Mouse (Mus musculus): ENCODE results near the gene Krt4. TPM values are rescaled to one million over a fixed set of nuclear protein-coding genes. Genes with fewer than 3 reads are reported as not detected.
A peak's percentile ranks its signal among the peaks of the same experiment; 100 is the strongest.

Gene Krt4
- polyA plus RNA-seq, 1 experiment from 2014 or later: 2.8 TPM

DNA sequence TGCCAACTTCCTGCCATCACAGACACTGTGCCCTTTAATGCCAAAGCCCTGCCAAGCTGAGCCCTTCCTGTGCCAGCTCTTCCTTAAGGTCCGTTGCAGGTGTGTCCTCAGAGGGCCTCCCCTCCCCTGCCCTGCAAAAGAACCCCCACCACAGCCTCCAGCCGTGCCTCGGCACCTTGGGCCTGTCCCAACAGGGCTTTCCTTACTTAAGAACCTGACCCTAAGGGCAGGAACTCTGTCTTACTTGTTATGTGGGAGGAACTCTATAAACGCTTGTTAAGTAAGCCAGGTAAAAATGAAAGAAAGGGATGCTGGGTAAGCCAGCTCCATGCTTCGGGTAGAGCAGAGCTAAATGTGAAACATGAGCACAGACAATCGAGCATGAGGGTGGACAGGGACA is 8.5 kb upstream of the Krt4 start:
- H3K4me2 ChIP-seq: no peak overlapping the region
- ATAC-seq (ENCODE audit: low FRiP score): no peak
- peaks cover 18% of the 10 kb centered on the region; the same call in 1 of the 2 replicates for H3K4me1 ChIP-seq
- peaks cover 17% of the 10 kb centered on the region; the same call in 1 of the 2 replicates for H3K27me3 ChIP-seq (replicated peaks)
- no peak overlapping the region for H3K9ac ChIP-seq (replicated peaks)
- 82% methylated on average over 6 of the region's 6 CpGs for WGBS
- no peaks in the 10 kb centered on the region for H3K9me3 ChIP-seq (replicated peaks)
- H3K36me3 ChIP-seq: no peaks in the 10 kb centered on the region
- H3K4me3 ChIP-seq (replicated peaks): no peak overlapping the region
- no peak overlapping the region for H3K27ac ChIP-seq (replicated peaks)

DNA sequence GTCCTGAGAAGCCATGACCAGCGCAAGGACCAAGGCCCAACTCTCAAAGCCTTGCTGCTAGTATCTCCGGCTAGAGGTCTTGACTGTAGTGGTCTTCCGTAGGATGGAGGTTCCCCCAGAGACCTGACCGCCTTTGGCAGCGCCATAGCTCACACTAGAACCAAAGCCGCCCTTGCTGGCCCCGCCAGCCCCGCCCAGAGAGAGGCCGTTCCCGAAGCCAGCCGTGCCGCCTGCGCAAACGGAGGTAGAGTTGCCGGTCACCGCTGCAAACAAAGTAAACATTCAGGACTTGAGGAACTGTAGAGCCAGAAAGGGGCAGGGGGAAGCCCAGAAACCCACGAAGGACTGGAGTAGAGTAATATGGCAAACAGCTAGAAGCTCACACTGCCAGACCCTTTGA is 5.1 kb upstream of the Krt4 start:
- Histone ChIP-seq H3K27me3 (replicated peaks) (peaks cover 17% of the 10 kb centered on the region; the same call in 1 of the 2 replicates), H3K9me3 (replicated peaks) (no peaks in the 10 kb centered on the region), H3K36me3 (no peaks in the 10 kb centered on the region), H3K4me2 (peak overlapping the region; percentile 42), H3K4me1 (peaks cover 18% of the 10 kb centered on the region; the same call in 1 of the 2 replicates), H3K27ac (replicated peaks) (no peak overlapping the region), H3K4me3 (replicated peaks) (no peak overlapping the region), H3K9ac (replicated peaks) (no peak overlapping the region)
- 5% methylated on average over 17 of the region's 17 CpGs for WGBS
- ATAC-seq (ENCODE audit: low FRiP score): no peak

GRCm38 (mm10) chr15:101929087-101929486 is 4.6 kb upstream of the Krt4 start:
- ATAC-seq (ENCODE audit: low FRiP score): no peak
- Histone ChIP-seq H3K36me3 (no peaks in the 10 kb centered on the region), H3K9me3 (replicated peaks) (no peaks in the 10 kb centered on the region), H3K4me3 (replicated peaks) (no peak overlapping the region), H3K9ac (replicated peaks) (no peak overlapping the region), H3K4me2 (no peak overlapping the region), H3K4me1 (peaks cover 18% of the 10 kb centered on the region; the same call in 1 of the 2 replicates), H3K27ac (replicated peaks) (no peak overlapping the region), H3K27me3 (replicated peaks) (peaks cover 17% of the 10 kb centered on the region; the same call in 1 of the 2 replicates)
- 19% methylated on average over 9 of the region's 9 CpGs for WGBS

DNA sequence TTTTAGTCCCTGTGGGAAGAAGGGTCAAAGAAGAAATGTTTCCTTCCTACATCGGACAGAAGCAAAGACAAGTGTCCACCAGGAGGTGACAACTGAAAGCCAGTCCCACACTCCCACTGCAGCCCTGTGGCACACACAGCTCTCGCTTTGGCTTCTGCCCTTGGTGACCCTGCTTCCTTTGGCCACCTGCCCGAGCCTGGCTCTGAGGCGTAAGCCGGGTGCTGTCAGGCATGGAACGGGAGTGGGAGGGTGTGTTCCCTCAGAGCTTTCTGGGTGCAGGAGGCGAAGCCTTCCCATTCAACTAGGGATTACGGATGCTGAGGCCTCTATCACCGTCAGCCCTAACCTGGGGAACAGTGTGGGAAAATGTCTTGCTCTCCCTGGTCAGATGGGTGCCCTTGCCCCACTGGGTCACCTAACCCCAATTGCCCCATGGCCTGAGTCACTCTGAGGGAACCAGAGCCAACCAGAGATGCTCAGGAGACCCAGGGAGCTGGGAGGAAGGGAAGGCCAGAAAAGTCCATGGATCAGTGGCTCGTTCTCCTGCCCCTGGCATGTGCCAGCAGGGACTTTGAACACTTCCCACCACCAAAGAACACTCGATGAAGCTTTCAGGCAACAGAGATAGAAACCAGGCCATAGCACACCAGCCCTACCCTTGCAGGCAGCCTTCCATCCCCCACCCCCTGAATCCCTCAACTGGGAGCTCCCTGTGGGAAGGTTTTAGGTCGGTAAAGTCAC is 3.0 kb upstream of the Krt4 start:
- Histone ChIP-seq H3K27ac (replicated peaks) (no peak overlapping the region), H3K4me3 (replicated peaks) (no peak overlapping the region), H3K4me2 (no peak overlapping the region), H3K9ac (replicated peaks) (no peak overlapping the region), H3K36me3 (no peaks in the 10 kb centered on the region), H3K9me3 (replicated peaks) (no peaks in the 10 kb centered on the region), H3K4me1 (peaks cover 18% of the 10 kb centered on the region; the same call in 1 of the 2 replicates), H3K27me3 (replicated peaks) (peaks cover 17% of the 10 kb centered on the region; the same call in 1 of the 2 replicates)
- ATAC-seq (ENCODE audit: low FRiP score): no peak
- 76% methylated on average over 12 of the region's 12 CpGs for WGBS

- peaks cover 10% of the 10 kb centered on the region; the same call in 1 of the 2 replicates for H3K4me1 ChIP-seq
- no peaks in the 10 kb centered on the region for H3K36me3 ChIP-seq
- no peak overlapping the region for H3K27ac ChIP-seq (replicated peaks)
- no peak overlapping the region for H3K9ac ChIP-seq (replicated peaks)
- H3K4me3 ChIP-seq (replicated peaks): no peak overlapping the region
- no peaks in the 10 kb centered on the region for H3K9me3 ChIP-seq (replicated peaks)
- H3K4me2 ChIP-seq: no peak overlapping the region
- H3K27me3 ChIP-seq (replicated peaks): peaks cover 11% of the 10 kb centered on the region; the same call in 1 of the 2 replicates
- no peak for ATAC-seq (ENCODE audit: low FRiP score)
- 91% methylated on average over 1 of the region's 1 CpGs for WGBS
Measured at GRCm38 (mm10) chr15:101925041-101925440, 506 bp upstream of the Krt4 start.

GRCm38 (mm10) chr15:101922296-101922695 is 2.2 kb downstream of the Krt4 start:
- ATAC-seq (ENCODE audit: low FRiP score): no peak
- Histone ChIP-seq H3K9ac (replicated peaks) (no peak overlapping the region), H3K4me2 (no peak overlapping the region), H3K9me3 (replicated peaks) (no peaks in the 10 kb centered on the region), H3K27ac (replicated peaks) (no peak overlapping the region), H3K4me1 (no peaks in the 10 kb centered on the region), H3K27me3 (replicated peaks) (no peaks in the 10 kb centered on the region), H3K36me3 (no peaks in the 10 kb centered on the region), H3K4me3 (replicated peaks) (no peak overlapping the region)
- WGBS: 89% methylated on average over 2 of the region's 2 CpGs

DNA sequence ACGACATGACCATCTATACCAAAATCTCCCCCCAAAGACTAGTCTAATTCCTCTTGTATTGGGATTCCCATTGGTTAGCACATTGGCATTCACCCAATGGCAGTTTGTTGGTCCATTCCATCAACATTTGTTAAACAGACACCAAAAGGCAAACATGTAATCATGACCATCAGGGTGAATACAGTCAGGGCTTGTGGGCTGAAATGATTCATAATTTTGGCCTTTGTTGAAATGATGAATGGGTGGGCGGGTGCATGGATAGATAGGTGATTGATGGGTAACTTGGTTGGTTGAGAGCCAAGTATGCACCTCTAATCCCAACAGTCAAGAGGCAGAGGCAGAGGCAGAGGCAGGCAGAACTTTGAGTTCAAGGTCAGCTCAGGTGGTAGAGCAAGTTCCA is 8.5 kb downstream of the Krt4 start:
- no peaks in the 10 kb centered on the region for H3K9me3 ChIP-seq (replicated peaks)
- no peak overlapping the region for H3K4me3 ChIP-seq (replicated peaks)
- no peaks in the 10 kb centered on the region for H3K36me3 ChIP-seq
- H3K4me2 ChIP-seq: no peak overlapping the region
- 80% methylated on average over 2 of the region's 2 CpGs for WGBS
- H3K4me1 ChIP-seq: no peaks in the 10 kb centered on the region
- H3K9ac ChIP-seq (replicated peaks): no peak overlapping the region
- ATAC-seq (ENCODE audit: low FRiP score): no peak
- H3K27ac ChIP-seq (replicated peaks): no peak overlapping the region
- H3K27me3 ChIP-seq (replicated peaks): no peaks in the 10 kb centered on the region

- no peaks in the 10 kb centered on the region for H3K36me3 ChIP-seq
- no peak overlapping the region for H3K27ac ChIP-seq (replicated peaks)
- no peaks in the 10 kb centered on the region for H3K9me3 ChIP-seq (replicated peaks)
- WGBS: 85% methylated on average over 5 of the region's 5 CpGs
- peaks cover 4% of the 10 kb centered on the region for H3K4me1 ChIP-seq
- H3K27me3 ChIP-seq (replicated peaks): no peaks in the 10 kb centered on the region
- no peak for ATAC-seq (ENCODE audit: low FRiP score)
- H3K4me3 ChIP-seq (replicated peaks): no peak overlapping the region
- no peak overlapping the region for H3K9ac ChIP-seq (replicated peaks)
- H3K4me2 ChIP-seq: no peak overlapping the region
Measured at GRCm38 (mm10) chr15:101904849-101905248, 19.7 kb downstream of the Krt4 start.

DNA sequence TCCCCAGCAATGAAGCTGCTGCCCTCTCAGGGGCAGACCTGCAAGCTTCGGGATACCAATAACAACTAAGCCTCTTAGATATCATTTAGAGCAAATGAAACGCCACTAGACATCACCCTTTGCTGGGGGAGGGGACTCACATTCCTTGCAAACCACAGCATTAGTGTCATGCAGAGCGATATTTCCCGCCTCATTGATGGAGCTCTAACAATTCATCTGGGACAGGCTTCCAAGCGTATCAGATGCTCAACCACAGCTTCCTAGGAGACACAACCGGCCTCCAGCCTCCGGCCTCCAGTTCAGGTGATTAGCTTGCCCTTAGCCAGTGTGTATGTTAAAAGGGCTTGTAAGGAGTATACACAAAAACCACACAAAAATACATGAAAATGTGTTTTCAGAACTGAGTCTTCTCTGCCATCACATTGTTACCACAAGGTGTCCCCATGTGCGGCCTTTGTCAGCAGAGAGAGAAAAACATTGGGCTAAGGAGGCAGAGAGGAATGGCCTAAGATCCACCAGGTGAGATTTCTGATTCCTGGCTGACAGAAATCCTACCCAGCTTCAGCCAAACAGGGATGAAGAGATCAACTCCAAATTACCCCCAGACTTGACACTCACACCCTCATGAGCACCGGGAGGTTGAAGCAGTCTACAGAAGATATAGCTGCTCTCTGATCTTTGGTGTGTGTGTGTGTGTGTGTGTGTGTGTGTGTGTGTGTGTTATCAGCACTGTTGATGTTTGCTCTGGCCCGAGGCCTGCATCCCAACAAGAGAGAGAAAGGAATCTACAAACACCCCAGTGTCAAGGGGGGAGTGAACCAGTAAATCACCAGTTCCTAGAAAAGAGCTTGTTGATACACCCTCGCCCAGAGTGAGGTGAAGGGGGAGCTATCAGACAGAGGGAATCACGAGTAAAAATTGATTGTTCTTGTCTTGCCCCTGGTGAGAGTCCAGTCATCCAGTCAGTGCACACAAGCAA is 22.1 kb downstream of the Krt4 start:
- H3K4me3 ChIP-seq (replicated peaks): no peak overlapping the region
- H3K27me3 ChIP-seq (replicated peaks): no peaks in the 10 kb centered on the region
- H3K4me1 ChIP-seq: peaks cover 4% of the 10 kb centered on the region
- no peak overlapping the region for H3K4me2 ChIP-seq
- H3K36me3 ChIP-seq: no peaks in the 10 kb centered on the region
- no peaks in the 10 kb centered on the region for H3K9me3 ChIP-seq (replicated peaks)
- 62% methylated on average over 12 of the region's 12 CpGs for WGBS
- no peak overlapping the region for H3K27ac ChIP-seq (replicated peaks)
- ATAC-seq (ENCODE audit: low FRiP score): no peak
- no peak overlapping the region for H3K9ac ChIP-seq (replicated peaks)

- 95% methylated on average over 4 of the region's 4 CpGs for WGBS
- no peaks in the 10 kb centered on the region for H3K4me1 ChIP-seq
Measured at GRCm38 (mm10) chr15:101895216-101895615, 29.3 kb downstream of the Krt4 start.

DNA sequence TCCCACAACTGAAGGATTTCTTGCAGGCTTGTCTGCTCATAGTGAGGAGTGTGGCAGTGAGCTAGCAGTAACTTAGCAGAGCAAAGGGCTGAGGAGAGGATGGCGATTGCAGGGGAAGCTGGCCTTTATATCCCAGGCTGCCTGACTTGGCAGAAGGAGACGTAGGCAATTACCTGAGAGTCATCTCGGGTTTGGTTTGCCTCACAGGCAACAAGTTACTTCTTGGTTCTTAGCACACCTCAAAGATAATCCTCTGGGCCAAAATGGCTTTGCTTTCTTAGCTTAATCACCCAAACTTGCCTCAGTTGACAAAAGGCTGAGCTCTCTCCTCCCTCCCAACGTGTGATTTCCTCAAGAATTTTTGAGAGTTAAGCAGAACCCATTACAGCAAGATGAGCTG is 31.7 kb downstream of the Krt4 start, which contains the start of gene Krt76:
TSS of gene Krt76 (minus strand) at position 101 of the 400 bp plus-strand sequence.
- no peak within 1 kb of the TSS for H3K4me3 ChIP-seq (replicated peaks)
- H3K4me2 ChIP-seq: no peak within 1 kb of the TSS
- H3K36me3 ChIP-seq: no peaks in the 10 kb centered on the region
- H3K27me3 ChIP-seq (replicated peaks): no peaks in the 10 kb centered on the region
- no peaks in the 10 kb centered on the region for H3K9me3 ChIP-seq (replicated peaks)
- H3K4me1 ChIP-seq: no peaks in the 10 kb centered on the region
- 59% methylated on average over 4 of the region's 4 CpGs for WGBS
- ATAC-seq (ENCODE audit: low FRiP score): no peak
- H3K27ac ChIP-seq (replicated peaks): no peak within 1 kb of the TSS
- no peak within 1 kb of the TSS for H3K9ac ChIP-seq (replicated peaks)

More at GRCm38 (mm10) chr15:101895216-101895615, 29.3 kb downstream of the Krt4 start:
- Histone ChIP-seq H3K4me2 (no peak overlapping the region), H3K27ac (replicated peaks) (no peak overlapping the region), H3K36me3 (no peaks in the 10 kb centered on the region), H3K9ac (replicated peaks) (no peak overlapping the region), H3K9me3 (replicated peaks) (no peaks in the 10 kb centered on the region), H3K27me3 (replicated peaks) (no peaks in the 10 kb centered on the region), H3K4me3 (replicated peaks) (no peak overlapping the region)
- ATAC-seq (ENCODE audit: low FRiP score): no peak
